Mouse (Mus musculus): Measurements from ENCODE around the gene Syne2. TPM values are rescaled to one million over a fixed set of nuclear protein-coding genes. Genes with fewer than 3 reads are reported as not detected.
"Not testable (repeated sequence)": the region's sequence is repeated elsewhere in the genome, so short reads cannot be mapped to it uniquely, and the experiment has no call there.

The Syne2 gene
- total RNA-seq (2018; cell fraction: chromatin; rRNA removed) = 100 to 1,000 TPM in 1 of 26 experiments, 10 to 100 TPM in 17, 1 to 10 TPM in 8; 4.3 to 113 (median 20.7) TPM
- total RNA-seq (2018; cell fraction: cytosol; rRNA removed) = 1 to 10 TPM in 16 of 26 experiments, under 1 TPM in 10; 0.55 to 4.6 (median 1.6) TPM
- 10 to 100 TPM in 8 of 26 experiments, 1 to 10 TPM in 18; 1.3 to 47.4 (median 7.2) TPM for total RNA-seq (2018; cell fraction: nucleus; rRNA removed)
- polyA plus RNA-seq (2018) = 0.91 to 2.7 TPM (median 1.3 TPM) in 3 replicates

- H3K36me3 ChIP-seq (ENCODE audit: inconsistent target) = no peaks in the 10 kb centered on the region
- no peaks in the 10 kb centered on the region for H3K79me2 ChIP-seq (ENCODE audit: inconsistent target)
- H3K4me3 ChIP-seq (ENCODE audit: inconsistent target) = peak within 1 kb of the TSS; percentile 54
- H3K27ac ChIP-seq = no peak within 1 kb of the TSS
- WGBS (ENCODE audit: missing documents) = 0% methylated on average over 28 of the region's 54 CpGs
Measured at GRCm38 (mm10) chr12:75817959-75818452, at the start of gene Syne2. Gene Syne2 (plus strand): TSS chr12:75818134.

- H3K79me2 ChIP-seq (ENCODE audit: inconsistent target) = no peaks in the 10 kb centered on the region
- 92% methylated on average over 3 of the region's 3 CpGs for WGBS (ENCODE audit: missing documents)
- H3K36me3 ChIP-seq (ENCODE audit: inconsistent target) = no peaks in the 10 kb centered on the region
- no peak overlapping the region for H3K27ac ChIP-seq
- H3K4me3 ChIP-seq (ENCODE audit: inconsistent target) = no peak overlapping the region
Measured at GRCm38 (mm10) chr12:75771410-75771809, 46.5 kb upstream of the Syne2 start.

DNA sequence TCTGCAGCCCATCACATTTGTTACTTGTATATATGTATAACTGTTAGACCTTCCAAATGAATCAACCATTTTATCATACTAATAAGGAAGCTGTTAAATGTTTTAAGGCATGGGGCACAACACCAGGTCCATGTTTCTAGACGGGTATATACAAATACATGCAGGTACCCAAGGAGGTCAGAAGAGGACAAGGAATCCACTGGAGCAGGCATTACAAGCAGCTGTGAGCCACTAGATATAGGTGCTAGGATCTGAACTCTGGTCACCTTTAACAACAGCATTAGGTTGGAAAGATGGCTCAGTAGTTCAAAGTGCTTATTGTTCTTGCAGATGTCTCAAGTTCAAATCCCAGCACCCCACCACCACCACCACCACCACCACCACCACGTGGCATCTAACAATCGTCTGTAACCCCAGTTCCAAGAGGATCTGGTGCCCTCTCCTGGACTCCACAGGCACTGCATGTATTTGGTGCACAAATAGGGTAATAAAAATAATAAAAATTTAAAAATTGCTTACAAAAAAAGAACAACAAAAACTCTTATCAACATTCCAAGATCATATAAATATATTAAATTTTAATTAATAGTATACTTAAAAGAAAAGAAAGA is 45.4 kb upstream of the Syne2 start:
- WGBS (ENCODE audit: missing documents) = 12% methylated on average over 3 of the region's 3 CpGs

DNA sequence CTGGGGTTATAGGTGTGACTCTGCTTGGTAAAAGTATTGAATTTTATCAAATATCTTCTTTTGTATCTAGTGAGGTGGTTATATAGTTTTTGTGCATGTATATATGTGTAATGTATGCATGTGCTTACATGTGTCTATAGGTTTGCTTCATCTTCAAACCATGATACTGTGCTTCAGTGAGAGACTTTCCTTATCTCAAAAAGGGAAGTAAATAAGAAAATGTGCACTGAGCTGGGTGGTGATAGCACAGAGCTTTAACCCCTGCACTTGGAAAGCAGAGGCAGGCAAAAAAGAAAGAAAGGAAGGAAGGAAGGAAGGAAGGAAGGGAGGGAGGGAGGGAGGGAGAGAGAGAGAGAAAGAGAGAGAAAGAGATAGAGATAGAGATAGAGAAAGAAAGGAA is 36.5 kb upstream of the Syne2 start:
- Histone ChIP-seq H3K4me3 (ENCODE audit: inconsistent target) (no peak overlapping the region), H3K36me3 (ENCODE audit: inconsistent target) (no peaks in the 10 kb centered on the region), H3K27ac (no peak overlapping the region), H3K79me2 (ENCODE audit: inconsistent target) (no peaks in the 10 kb centered on the region)

More for the DNA sequence above, 45.4 kb upstream of the Syne2 start:
- Histone ChIP-seq H3K79me2 (ENCODE audit: inconsistent target) (no peaks in the 10 kb centered on the region), H3K27ac (no peak overlapping the region), H3K36me3 (ENCODE audit: inconsistent target) (no peaks in the 10 kb centered on the region), H3K4me3 (ENCODE audit: inconsistent target) (no peak overlapping the region)

- Histone ChIP-seq H3K36me3 (ENCODE audit: inconsistent target) (no peaks in the 10 kb centered on the region), H3K27ac (no peak overlapping the region), H3K4me3 (ENCODE audit: inconsistent target) (no peak overlapping the region), H3K79me2 (ENCODE audit: inconsistent target) (no peaks in the 10 kb centered on the region)
- WGBS (ENCODE audit: missing documents) = 82% methylated on average over 7 of the region's 7 CpGs
Measured at GRCm38 (mm10) chr12:75781995-75782394, 35.9 kb upstream of the Syne2 start.

DNA sequence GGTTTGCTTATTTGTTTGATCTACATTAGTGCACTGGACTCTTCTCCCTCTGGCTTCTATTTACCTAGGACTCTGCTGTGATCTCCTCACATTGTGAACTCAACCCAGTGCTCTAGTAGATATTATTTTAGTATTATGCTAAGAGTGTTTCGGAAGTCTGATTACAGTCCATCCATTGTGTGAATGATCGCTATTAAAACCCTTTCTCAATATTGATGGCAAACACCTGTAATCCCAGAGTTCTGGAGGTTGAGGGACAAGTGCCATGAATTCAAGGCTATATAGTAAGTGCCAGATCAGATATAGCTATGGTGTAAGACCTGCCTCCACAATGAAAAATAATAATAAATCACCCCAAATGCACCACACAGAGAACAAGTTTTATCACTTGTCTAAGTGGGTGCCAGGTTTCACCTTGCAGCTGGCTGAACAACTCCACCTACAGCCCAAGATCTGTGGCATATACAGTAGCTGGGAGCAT is 33.6 kb upstream of the Syne2 start:
- Histone ChIP-seq H3K36me3 (ENCODE audit: inconsistent target) (no peaks in the 10 kb centered on the region), H3K27ac (no peak overlapping the region), H3K4me3 (ENCODE audit: inconsistent target) (no peak overlapping the region), H3K79me2 (ENCODE audit: inconsistent target) (no peaks in the 10 kb centered on the region)
- 60% methylated on average over 1 of the region's 2 CpGs for WGBS (ENCODE audit: missing documents)

GRCm38 (mm10) chr12:75786681-75787080 is 31.3 kb upstream of the Syne2 start:
- not testable (repeated sequence) for H3K79me2 ChIP-seq (ENCODE audit: inconsistent target); H3K4me3 ChIP-seq (ENCODE audit: inconsistent target); H3K27ac ChIP-seq; H3K36me3 ChIP-seq (ENCODE audit: inconsistent target)
- 0% methylated on average over 1 of the region's 2 CpGs for WGBS (ENCODE audit: missing documents)

GRCm38 (mm10) chr12:75789451-75789850 is 28.5 kb upstream of the Syne2 start:
- no peak overlapping the region for H3K4me3 ChIP-seq (ENCODE audit: inconsistent target)
- H3K36me3 ChIP-seq (ENCODE audit: inconsistent target) = no peaks in the 10 kb centered on the region
- H3K27ac ChIP-seq = no peak overlapping the region
- no peaks in the 10 kb centered on the region for H3K79me2 ChIP-seq (ENCODE audit: inconsistent target)
- WGBS (ENCODE audit: missing documents) = 67% methylated on average over 4 of the region's 4 CpGs

DNA sequence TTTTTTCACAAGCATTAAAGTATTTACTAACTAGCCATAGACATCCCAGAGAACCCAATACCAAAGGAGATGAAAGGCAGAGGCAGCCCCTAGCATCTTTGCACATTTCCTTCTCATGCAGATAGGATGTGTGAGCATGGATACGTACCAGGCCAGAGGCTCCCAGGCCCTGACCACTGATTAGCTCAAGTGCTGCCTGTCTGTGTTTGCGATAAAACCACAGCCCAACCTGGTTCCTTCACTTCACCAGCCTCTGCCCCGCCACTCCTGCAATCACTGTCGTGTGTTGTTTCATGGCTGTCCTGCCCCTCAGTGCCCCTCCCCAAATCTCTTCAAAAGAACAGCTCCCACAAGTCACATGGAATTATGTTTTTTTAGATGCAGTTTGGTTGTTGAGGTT is 23.4 kb upstream of the Syne2 start:
- H3K4me3 ChIP-seq (ENCODE audit: inconsistent target) = no peak overlapping the region
- H3K36me3 ChIP-seq (ENCODE audit: inconsistent target) = no peaks in the 10 kb centered on the region
- 78% methylated on average over 4 of the region's 4 CpGs for WGBS (ENCODE audit: missing documents)
- no peaks in the 10 kb centered on the region for H3K79me2 ChIP-seq (ENCODE audit: inconsistent target)
- H3K27ac ChIP-seq = no peak overlapping the region

GRCm38 (mm10) chr12:75796510-75796909 is 21.4 kb upstream of the Syne2 start:
- Histone ChIP-seq H3K79me2 (ENCODE audit: inconsistent target) (no peaks in the 10 kb centered on the region), H3K36me3 (ENCODE audit: inconsistent target) (no peaks in the 10 kb centered on the region), H3K27ac (no peak overlapping the region), H3K4me3 (ENCODE audit: inconsistent target) (no peak overlapping the region)
- WGBS (ENCODE audit: missing documents) = 87% methylated on average over 2 of the region's 2 CpGs

DNA sequence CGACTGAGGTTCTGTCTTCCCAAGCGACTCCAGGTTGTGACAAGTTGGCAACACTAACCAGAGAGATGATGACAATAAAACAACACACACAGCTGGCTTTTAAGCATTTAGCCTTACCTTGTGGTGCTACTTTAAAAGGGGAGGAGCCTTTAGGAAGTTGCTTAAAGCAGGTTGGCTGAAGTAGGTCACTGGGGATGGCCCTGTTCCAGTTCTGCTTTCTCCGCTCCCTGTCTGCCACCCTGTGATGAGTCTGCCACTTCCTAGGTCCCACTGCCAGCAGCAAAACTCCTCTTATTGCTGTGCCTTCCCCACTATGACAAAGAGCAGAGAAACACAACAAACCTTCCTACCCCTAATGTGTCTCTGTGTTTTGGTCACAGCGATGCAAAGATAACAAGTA is 11.7 kb upstream of the Syne2 start:
- 81% methylated on average over 4 of the region's 4 CpGs for WGBS (ENCODE audit: missing documents)
- Histone ChIP-seq H3K27ac (no peak overlapping the region), H3K36me3 (ENCODE audit: inconsistent target) (no peaks in the 10 kb centered on the region)

GRCm38 (mm10) chr12:75813766-75814165 is 4.2 kb upstream of the Syne2 start:
- Histone ChIP-seq H3K79me2 (ENCODE audit: inconsistent target) (no peaks in the 10 kb centered on the region), H3K4me3 (ENCODE audit: inconsistent target) (no peak overlapping the region), H3K27ac (no peak overlapping the region), H3K36me3 (ENCODE audit: inconsistent target) (no peaks in the 10 kb centered on the region)
- 85% methylated on average over 2 of the region's 2 CpGs for WGBS (ENCODE audit: missing documents)

More for the DNA sequence above, 11.7 kb upstream of the Syne2 start:
- no peak overlapping the region for H3K4me3 ChIP-seq (ENCODE audit: inconsistent target)
- no peaks in the 10 kb centered on the region for H3K79me2 ChIP-seq (ENCODE audit: inconsistent target)

DNA sequence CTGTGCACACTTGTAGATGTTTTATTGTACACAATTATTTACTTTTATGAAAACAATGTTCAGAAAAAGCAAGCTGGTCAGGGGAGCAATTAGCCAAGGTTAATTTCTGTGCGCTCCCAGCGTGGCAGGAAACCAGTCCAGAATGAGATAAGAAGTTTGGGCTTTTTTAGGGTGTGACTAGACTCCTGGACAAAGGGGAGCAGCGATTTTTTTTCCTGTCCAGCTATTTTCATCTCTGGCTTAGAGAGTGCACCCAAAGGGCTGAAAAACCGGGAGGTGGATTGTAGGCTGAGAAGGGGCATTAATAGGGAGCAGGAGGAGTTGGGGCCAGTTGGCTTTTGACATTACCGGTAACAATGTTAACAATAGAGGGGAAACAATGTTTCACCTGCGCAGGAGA is 3.4 kb upstream of the Syne2 start:
- Histone ChIP-seq H3K4me3 (ENCODE audit: inconsistent target) (no peak overlapping the region), H3K36me3 (ENCODE audit: inconsistent target) (no peaks in the 10 kb centered on the region), H3K27ac (no peak overlapping the region), H3K79me2 (ENCODE audit: inconsistent target) (no peaks in the 10 kb centered on the region)
- 32% methylated on average over 6 of the region's 6 CpGs for WGBS (ENCODE audit: missing documents)

DNA sequence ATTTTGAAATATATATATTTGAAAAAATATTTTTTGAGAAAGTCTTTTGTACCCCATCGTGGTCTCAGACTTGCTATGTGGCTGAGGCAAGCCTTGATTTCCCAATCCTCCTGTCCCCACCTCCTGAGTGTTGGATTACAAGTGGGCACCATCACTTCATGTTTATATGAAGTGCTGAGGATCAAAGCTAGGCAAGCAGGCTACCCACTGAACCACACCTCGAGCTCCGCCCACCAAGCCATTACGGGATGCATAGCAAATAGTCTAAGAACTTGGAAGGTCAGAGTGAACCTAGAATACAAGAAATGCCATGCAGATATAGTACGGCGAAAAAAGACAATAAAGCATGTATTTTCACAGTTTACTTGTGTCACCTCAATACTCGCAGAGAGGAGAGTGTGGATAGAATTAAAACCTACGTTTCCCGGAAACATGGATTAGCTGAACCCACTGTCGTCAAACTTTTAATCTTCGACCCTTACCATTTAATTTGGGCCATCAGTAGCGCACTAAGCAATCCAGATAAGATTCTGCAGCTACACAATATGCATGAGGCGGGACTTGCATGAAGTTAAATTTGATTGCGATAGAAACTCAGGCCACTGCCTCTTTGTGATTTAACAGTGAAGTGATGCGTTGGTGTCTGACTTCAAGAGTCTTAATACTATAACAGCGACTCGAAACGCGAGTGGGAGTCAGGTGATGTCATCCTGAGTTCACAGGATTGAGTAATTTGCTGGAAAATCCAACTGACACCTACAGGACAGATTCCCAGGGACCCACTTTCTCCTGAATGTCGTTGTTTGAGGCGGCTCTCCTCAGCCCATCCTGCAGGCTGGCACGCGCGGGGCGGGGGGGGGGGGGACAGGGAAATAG is 715 bp upstream of the Syne2 start:
- Histone ChIP-seq H3K79me2 (ENCODE audit: inconsistent target) (no peaks in the 10 kb centered on the region), H3K36me3 (ENCODE audit: inconsistent target) (no peaks in the 10 kb centered on the region), H3K27ac (no peak overlapping the region), H3K4me3 (ENCODE audit: inconsistent target) (peak overlapping the region; percentile 54)
- 24% methylated on average over 21 of the region's 25 CpGs for WGBS (ENCODE audit: missing documents)
